Mouse (Mus musculus) mesoderm, embryonic 11.5 days (tissue): Measurements from ENCODE around the gene Apip.

Source experiments
- DNase-seq: peaks from one replicate; pipeline ENCODE4 v3.0.0-alpha.2; 2012; ENCODE audit warnings: low read depth, low spot score

Apip gene

GRCm38 (mm10) chr2:103073219-103073982, at the start of gene Apip, which contains the start of gene Pdhx:
TSS of gene Apip (plus strand) at chr2:103073675.
TSS of gene Pdhx (minus strand) at chr2:103073513.
- peak; percentile 99 for DNase-seq

GRCm38 (mm10) chr2:103037831-103038230, 35.6 kb upstream of the Apip start:
- no peak for DNase-seq

- DNase-seq: no peak
Observed at GRCm38 (mm10) chr2:103040896-103041295, 32.6 kb upstream of the Apip start.

- DNase-seq: no peak
Observed at GRCm38 (mm10) chr2:103045286-103045685, 28.2 kb upstream of the Apip start.

GRCm38 (mm10) chr2:103051937-103052893, 21.3 kb upstream of the Apip start:
- DNase-seq: no peak

- DNase-seq: no peak
Observed at GRCm38 (mm10) chr2:103055820-103056219, 17.7 kb upstream of the Apip start.

- no peak for DNase-seq
Observed at GRCm38 (mm10) chr2:103058266-103058665, 15.2 kb upstream of the Apip start.

- DNase-seq: peak; percentile 48
Observed at GRCm38 (mm10) chr2:103062865-103063264, 10.6 kb upstream of the Apip start.

GRCm38 (mm10) chr2:103066683-103067551, 6.6 kb upstream of the Apip start:
- no peak for DNase-seq

- DNase-seq: no peak
Observed at GRCm38 (mm10) chr2:103067552-103068207, 5.8 kb upstream of the Apip start.

- DNase-seq: no peak
Observed at GRCm38 (mm10) chr2:103068602-103069001, 4.9 kb upstream of the Apip start.

GRCm38 (mm10) chr2:103069752-103070405, 3.6 kb upstream of the Apip start:
- DNase-seq: no peak

GRCm38 (mm10) chr2:103070586-103070985, 2.9 kb upstream of the Apip start:
- DNase-seq: no peak

GRCm38 (mm10) chr2:103081117-103081516, 7.6 kb downstream of the Apip start:
- DNase-seq: no peak

GRCm38 (mm10) chr2:103081706-103082105, 8.2 kb downstream of the Apip start:
- no peak for DNase-seq

- no peak for DNase-seq
Observed at GRCm38 (mm10) chr2:103082853-103083252, 9.4 kb downstream of the Apip start.

GRCm38 (mm10) chr2:103084451-103084850, 11.0 kb downstream of the Apip start:
- DNase-seq: no peak

- DNase-seq: no peak
Observed at GRCm38 (mm10) chr2:103085633-103086032, 12.2 kb downstream of the Apip start.

GRCm38 (mm10) chr2:103086432-103086831, 13.0 kb downstream of the Apip start:
- DNase-seq: peak; percentile 43

GRCm38 (mm10) chr2:103088099-103088498, 14.6 kb downstream of the Apip start:
- DNase-seq: peak; percentile 18
